Mouse (Mus musculus): ENCODE results near the gene Slc6a6.
A peak's percentile ranks its signal among the peaks of the same experiment; 100 is the strongest.

Slc6a6 gene

DNA sequence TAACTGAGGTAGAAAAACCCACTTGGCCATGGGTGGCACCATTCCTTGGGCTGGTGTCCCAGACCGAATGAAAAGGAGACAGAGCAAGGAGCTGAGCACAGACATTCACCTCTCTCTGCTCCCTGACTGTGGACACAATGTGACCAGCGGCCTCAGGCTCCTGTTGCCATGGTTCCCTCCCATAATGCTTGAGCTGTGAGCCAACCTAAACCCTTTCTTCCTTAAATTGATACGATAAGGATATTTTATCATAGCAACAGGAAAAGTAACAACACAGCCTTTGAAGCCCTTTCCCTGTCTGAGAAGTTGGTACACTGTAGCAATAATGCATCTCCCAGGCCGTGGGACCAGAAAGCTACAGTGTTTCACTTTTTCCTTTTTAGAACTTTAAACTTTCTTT lies 14.6 kb upstream of the Slc6a6 start:
- DNase-seq (ENCODE audit: low spot score in 2 of 2), result no peak

DNA sequence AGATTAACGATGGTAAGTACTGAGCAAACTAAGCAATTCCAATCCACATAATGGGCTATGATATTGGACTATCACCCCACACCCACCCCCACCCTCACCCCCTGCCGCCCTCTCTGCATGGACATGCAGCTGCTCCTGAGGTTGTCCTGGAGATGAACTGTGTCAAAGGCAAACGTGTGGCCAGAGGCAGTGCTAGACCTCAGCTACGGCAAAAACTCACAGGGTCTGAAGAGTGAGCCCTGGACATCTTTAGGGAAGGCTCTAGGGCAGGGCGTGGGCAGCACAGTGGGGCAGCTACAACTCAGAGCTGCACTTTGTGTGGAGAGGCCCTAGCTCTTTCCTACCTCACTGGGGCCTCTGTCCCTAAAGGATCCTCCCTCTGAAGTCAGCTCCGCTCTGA lies 13.6 kb upstream of the Slc6a6 start:
- no peak for DNase-seq (ENCODE audit: low spot score in 2 of 2)

DNA sequence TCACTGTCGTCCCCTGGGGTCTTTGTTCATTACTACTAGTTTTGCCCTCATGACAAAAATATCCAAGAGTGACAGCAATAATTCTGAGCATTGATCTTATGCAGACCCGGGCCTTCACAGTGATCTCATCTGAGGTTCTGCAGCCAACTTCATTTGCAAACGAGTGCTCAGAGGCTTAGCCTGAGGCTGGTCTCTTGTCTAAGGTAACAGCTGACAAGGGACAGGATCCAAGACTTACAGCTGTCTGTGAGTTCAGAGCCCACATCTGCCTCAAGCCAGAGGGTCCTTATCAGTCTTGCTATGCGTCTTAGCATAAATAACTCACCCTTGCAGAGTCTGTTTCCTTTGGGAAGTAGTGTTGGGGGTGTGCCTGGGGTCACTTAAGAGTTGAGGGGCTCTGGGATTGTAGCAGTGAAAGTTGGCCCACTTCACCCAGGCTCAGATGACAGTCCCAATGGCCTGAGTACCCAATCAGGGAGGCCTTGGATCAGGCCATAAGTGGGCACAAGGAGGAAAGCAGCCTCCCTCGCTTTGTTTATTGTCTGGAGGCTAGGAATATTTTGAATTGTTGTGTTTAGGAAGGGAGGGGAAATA lies 9.0 kb upstream of the Slc6a6 start:
- no peak for DNase-seq (ENCODE audit: low spot score in 2 of 2)

DNA sequence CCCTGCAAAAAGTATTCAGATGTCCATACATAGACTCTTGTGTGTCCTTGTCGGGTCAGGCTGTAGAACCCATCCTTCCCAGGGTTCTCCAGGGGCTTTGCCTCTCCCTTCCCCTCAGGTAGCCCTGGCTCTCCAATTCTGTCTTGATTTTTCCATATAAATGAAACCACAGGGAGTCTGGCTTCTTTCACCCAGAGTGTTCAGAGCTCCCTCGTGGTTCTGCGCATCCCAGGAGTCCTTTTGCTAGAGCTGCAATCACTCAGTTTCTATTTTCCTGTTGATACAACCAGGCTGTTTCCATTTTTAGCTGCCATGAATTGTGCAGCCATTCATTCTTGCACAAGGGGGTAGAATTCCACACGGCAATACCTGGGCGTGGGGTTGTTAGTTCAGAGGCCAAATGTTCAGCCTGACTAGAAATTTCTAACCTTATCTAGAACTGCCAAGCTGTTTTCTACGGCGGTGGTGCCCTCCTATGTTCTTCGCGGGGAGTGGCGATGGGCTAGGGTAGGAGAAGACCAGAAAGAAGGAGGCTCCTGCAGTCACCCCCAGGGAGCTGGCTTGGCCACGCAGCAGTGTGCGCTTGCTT lies 5.3 kb upstream of the Slc6a6 start:
- no peak for DNase-seq (ENCODE audit: low spot score in 2 of 2)

DNA sequence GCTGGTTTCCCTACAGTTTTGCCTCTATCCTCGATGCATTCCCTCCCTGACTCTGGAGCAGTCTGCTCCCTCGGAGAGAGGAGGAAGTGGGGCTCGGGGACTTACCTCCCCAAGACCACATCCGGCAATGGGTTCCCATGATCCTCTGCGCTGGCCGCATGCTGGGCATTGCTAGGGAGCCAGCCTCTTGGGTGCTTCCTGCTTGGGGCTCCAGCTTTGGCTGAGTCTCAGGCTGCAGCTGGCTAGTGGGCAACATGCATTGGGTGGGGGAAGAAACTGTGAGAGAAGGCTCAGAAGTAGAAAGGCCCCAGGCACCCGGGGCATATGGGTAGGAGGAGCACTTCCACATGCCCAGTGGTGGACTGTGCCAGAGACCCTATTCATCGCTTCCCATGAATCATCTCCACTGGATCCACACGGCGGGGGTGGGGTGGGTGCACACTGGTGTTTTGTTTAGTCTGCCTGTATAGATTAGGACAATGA lies 4.7 kb upstream of the Slc6a6 start:
- peak; percentile 83 to 89 for DNase-seq (ENCODE audit: low spot score in 2 of 2)

DNA sequence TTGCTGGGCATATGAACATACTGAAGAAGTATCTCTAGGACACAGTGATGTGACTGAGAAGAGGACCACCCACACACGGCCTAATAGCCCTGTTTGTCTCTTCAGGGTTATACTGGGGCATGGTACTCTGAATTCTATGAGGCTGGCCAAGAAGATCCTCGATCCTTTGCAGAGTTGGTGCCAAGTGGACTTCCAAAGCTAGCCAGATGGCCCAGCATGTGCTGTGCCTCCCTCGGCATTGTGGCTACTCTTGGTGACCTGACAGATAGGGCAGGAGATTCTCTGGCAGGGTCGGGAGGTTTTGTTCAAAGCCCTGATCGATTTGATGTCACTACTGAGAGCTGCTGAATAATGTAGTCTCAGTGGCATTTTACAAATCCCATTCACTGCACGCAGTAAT lies 4.1 kb upstream of the Slc6a6 start:
- no peak for DNase-seq (ENCODE audit: low spot score in 2 of 2)

DNA sequence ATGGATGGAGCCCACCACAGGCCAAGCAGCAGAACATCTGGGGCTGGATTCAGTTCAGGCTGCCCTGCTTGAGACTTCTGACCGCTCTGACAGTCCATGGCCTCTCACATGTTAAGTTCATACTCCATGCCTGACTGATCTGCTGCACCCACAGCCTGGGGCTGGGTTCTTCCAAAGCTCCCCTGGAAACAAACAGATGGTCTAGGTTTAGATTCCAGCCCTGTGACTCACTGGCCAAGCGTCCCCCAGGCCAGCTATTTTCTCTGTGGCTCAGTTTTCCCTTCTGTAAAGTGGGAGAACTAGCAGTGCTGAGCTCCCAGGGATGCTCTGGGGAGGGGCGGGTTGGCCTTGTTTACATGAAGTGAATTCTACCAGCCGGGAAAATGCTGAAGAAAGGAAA lies 2.0 kb upstream of the Slc6a6 start:
- DNase-seq (ENCODE audit: low spot score in 2 of 2), result no peak

DNA sequence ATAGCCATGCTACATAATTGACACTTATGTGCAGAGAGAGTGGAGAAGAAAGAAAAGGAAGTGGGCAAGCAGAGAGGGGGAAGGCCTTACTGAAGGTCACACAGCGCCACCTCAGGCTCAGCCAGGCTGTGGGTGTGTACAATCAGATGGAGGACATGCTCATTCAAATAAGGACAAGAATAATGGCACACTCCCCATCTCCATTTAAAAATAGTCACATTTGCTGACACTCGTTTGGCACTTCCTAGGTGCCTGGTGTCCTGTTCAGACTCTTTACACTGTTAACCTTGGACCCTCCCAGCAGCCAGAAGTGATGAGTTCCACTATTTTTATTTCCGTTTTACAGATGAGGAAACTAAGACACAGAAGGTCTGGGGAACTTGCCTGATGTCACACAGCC lies 732 bp upstream of the Slc6a6 start:
- DNase-seq (ENCODE audit: low spot score in 2 of 2), result peak; percentile 58 to 77

DNA sequence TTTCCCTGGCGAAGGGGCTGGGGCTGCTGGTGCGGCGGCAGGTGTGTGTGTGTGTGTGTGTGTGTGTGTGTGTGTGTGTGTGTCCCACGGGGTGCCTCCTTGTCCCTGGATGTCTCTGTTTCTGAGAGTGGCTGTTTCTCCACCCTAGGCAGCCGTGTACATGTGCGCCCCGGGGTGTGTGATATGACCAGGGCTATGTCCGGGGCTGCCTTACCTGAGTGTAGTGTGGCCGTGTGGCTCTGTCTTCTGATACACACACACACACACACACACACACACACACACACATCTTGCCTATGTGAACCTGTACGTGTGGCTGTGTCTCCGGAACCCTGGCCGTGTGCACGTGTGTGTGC lies 599 bp downstream of the Slc6a6 start:
- no peak for DNase-seq (ENCODE audit: low spot score in 2 of 2)

DNA sequence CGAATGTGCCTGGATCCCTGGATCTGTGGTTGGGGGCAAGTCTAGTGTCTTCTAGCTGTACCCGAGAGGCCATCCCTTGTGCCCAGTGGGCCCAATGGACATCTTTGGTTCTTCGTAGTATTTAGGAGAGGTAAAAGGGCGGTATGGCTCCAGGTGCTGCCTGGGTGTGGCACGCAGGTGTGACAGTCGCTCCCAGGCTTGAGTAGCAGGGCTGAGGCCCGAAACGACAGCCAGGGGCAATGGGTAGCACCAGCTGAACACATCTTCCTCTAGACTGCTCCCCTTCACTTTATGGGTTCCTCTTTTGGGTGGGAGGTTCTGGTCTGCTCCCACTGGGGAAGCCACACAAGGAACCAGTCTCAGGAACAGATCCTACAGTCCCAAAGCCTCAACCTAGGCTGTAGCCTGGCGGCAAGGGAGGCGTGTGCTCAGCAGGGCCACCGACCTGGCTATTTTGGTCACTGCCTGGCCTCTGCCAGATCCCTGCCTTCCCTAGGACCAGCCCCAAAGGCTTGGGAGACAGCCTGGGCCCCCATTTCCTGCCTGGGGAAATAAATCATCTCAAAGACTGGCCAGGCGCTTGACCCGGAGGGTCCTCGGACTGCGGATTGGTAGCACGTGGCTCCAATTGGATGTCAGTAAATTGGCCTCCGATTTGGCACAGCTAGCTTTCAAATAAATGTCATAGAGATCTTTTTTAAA lies 1.1 kb downstream of the Slc6a6 start:
- peak in 1 of 2 experiments; percentile 24 for DNase-seq (ENCODE audit: low spot score in 2 of 2)

DNA sequence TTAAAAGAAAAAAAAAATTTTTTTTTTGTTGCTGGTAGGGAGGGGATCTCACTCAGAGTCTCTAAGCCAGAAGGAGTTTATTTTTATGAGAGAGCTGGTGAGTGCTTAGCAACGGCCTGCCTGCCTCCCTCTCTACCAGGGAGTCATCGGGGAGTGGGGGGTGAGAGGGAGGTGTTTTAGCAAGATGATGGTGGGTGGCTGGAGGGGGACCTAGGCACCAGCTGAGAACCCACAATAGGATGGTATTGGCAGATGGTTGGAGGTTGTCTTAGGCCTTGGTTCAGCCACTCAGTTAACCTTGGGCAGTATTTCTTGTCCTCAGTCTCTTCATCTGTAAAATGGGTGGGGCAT lies 1.7 kb downstream of the Slc6a6 start:
- no peak for DNase-seq (ENCODE audit: low spot score in 2 of 2)

DNA sequence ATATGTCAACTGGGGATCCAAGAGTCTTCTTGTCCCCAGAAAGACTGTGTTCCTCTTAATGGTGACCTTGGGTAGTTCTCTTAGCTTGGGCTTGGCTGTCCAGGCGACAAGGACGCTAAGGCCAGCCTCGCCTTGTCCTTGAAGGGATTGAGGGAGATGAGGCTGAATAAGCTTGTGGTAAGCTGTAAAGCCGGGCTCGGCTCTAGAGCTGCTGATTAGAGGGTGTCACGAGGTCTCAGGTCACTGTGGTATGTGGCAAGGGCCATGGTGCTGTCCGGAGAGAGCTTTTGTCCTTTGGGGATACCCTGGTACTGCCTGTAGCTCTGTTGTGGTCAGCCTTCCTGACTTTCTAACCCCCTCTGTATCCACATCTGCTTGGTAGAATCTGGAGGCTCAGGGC lies 2.0 kb downstream of the Slc6a6 start:
- DNase-seq (ENCODE audit: low spot score in 2 of 2), result no peak

DNA sequence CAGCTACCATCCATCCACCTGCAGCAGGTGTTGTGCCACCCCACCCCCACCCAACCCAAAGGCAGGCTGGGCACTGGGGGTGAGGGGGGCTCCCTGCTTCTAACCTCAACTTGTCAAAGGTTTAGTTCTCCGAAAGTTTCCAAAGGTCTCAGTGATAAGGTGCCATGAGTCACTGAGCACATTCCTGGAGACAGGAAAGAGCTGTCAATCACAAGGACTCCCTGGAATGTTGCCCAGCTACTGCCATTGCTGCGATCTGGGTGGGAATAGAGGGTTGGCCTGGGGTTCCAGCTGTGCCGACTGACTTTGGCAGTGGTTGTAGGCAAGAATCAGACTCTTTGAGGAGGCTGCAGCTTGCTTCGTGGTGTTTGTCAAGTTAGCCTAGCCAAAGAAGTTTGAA lies 2.7 kb downstream of the Slc6a6 start:
- DNase-seq (ENCODE audit: low spot score in 2 of 2), result no peak

DNA sequence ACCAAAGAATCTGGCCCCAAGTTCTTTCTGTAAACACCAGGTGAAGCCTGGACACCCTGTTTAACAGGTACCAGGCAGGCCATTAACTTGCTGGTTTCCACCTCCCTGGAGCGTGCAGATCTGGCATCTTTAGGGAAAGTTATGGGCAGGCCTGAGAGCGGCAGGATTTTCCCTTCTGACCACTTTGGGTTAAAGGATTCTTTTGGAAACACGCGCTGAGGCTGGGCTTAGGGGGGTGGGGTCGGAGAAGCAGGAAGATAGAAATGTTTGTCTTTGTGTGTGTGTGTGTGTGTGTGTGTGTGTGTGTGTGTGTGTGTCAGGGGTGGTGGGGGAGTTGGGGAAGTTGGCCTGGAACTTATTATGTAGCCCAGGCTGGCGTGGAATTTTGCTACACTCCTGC lies 4.2 kb downstream of the Slc6a6 start:
- no peak for DNase-seq (ENCODE audit: low spot score in 2 of 2)

DNA sequence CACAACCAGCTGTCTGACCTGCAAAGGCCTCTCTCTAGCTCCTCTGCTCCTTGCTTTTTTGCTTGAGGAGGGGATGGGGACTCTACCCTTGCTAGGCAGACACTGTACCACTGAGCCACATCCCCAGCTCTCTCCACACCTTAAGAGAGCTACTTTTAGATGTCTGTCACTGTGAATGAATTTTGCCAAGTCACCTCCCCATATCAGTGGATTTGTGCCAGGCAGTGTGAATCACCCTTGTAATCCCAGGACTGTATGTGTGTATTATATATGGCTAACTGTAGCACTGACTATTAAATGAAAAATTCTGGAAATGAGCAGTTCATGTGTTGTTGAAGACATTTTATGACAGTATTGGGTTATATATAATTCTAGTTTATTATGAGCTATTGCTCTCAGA lies 5.4 kb downstream of the Slc6a6 start:
- DNase-seq (ENCODE audit: low spot score in 2 of 2), result no peak

DNA sequence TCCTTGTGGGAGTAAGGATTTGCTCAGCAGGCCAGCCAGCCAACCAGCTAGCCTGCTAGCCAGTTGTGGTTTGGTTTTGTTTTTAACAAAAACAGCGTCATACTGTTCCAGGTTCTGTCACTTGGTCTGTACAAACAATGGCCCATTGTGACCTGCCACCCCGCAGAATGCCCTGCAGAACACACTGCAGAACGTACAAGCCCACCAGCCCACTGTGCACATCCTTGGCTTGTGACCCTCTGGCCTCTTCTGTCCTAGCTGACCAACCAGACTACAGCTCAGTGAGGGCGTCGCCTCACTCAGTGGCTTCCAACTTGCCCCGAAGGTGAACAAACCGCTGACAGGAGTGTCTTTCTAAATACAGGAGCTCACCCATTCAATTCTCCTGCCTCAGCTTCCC lies 6.4 kb downstream of the Slc6a6 start:
- DNase-seq (ENCODE audit: low spot score in 2 of 2), result no peak

DNA sequence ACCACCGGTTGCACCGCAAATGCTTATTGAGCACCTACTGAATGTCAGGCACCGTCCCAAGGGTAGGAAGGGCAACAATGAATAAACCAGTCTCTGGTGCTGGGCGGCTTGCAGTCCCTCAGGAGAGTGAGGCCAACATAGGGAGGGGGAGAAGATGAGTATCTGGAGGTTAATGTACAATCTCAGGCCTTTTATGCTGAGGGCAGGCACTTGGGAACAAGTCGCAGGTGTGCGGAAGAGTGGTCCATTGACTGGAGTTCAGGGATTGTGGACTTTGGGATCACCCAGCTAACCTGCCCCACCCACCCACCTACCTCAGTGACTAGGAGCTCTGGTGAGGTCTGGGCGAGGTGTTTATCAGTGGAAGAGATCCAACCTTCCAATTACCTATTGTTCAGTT lies 6.8 kb downstream of the Slc6a6 start:
- DNase-seq (ENCODE audit: low spot score in 2 of 2), result no peak

DNA sequence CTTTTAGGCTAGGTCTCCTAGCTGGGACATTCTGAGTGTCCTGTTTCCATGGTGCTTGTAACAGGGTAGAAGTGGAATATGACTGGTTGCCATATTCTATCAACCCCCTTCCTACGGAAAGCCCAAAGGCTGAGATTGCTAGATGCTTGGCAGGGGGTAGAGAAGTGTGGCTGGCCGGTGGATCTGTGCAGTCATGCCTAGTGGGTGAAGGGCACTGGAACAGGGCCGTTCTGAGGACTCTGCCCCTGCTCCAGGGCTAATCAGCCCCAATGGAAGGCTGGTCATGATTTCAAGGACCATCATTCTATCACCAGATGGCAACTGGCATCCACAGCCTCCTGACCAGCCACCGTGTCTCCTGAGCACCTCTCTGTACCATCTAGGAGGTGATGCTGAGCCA lies 7.7 kb downstream of the Slc6a6 start:
- no peak for DNase-seq (ENCODE audit: low spot score in 2 of 2)

DNA sequence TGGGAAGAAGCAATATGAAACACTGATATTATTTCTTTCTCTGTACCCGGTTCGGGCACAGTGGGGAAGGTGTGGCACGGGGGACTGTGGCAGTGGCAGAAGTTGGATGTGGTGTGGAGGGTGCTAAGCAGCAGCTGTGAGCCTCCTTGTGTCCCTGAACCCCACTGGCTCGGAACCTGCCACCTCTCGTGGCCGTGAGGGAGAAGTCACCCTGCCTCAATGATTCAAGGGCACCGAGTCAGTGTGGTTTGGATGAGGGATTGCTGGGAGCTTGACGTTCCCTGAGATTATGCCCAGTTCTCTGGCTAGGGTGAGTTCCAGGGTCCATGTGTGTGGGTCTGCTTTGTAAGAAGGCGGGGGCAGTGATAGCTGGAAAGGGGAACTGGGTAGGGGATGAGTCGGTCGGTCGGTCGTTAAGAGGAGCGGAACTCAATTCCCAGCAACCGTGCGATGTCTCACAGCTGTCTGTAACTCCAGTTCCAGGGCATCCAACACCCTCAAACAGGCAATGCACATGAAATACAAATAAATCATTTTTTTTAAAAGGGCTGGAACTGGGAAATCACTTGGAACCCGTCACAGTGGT lies 9.5 kb downstream of the Slc6a6 start:
- DNase-seq (ENCODE audit: low spot score in 2 of 2), result no peak

DNA sequence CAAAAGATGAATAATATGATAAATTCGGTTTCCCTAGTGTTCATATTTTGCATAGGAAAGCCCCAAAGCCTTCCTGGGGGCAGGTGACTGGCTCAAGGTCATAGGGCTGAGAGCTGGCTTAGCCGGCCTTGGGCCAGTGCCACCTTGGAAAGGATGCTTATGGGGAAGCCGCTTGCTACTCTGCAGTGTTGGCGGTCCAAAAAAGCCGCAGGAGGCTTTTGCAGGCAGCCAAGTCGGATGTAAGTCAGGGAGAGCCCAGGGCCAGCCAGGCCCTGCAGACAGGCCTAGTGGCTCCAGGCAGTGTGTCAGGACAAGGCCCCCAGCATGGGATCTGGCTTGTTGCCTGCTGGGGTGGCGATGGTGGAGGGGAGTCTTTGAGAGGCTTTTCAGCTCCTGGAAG lies 10.8 kb downstream of the Slc6a6 start:
- DNase-seq (ENCODE audit: low spot score in 2 of 2), result no peak

DNA sequence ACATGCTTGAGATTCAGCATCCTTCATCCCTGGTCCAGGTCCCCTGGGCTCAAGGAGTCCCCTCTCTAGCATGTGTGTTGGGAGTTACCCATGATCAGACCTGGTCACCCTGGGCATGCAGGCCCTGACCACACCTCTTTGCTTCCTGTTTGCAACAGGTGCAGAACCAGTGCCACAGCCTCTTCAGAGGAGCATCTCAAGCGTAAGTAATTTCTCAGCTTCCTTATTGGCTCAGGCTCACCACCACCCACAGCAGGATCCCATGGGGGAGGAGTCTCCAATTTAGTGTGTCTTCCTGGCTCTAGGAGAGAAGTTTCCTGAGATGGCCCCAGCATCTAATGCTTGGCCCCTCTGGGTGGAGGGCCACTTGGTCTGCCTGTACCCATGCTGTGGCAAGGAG lies 15.0 kb downstream of the Slc6a6 start:
- no peak for DNase-seq (ENCODE audit: low spot score in 2 of 2)

DNA sequence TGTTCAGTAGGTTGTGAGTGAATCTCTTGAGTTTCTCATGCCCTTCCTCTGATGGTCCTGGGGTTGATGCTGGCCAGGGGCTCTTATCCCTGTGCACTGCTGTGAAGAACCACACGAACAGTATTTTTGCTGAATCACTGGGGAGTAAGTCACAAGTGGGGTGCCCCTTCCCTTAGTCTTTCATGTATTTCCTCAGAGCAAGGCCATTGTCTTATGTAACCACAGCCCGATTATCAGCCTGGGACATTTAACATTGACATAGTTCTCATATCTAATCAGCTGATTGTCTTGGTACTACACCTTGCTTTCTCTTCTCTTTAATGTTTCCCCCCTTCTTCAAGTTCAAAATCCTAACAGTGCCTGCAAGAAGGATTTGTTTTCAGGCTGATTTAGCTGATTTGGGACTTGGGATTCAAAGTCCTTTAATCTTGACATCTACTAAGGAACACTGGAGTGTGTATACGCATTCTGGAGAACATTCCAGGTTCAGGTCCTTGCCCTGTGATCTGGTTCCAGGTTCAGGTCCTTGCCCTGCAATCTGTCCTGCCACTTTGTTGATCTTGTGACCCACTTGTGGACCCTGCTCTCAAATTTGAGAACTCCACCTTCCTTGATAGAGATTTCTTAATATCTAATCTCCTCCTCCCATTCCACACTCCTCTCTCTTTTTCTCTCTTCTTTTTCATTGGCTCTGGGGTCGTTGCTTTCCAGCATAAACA lies 15.8 kb downstream of the Slc6a6 start:
- no peak for DNase-seq (ENCODE audit: low spot score in 2 of 2)
